Mouse (Mus musculus): Measurements from ENCODE around the gene Pts. TPM values are rescaled to one million over a fixed set of nuclear protein-coding genes. Genes with fewer than 3 reads are reported as not detected.

The Pts gene
- polyA plus RNA-seq, 1 experiment: 52.3 TPM

DNA sequence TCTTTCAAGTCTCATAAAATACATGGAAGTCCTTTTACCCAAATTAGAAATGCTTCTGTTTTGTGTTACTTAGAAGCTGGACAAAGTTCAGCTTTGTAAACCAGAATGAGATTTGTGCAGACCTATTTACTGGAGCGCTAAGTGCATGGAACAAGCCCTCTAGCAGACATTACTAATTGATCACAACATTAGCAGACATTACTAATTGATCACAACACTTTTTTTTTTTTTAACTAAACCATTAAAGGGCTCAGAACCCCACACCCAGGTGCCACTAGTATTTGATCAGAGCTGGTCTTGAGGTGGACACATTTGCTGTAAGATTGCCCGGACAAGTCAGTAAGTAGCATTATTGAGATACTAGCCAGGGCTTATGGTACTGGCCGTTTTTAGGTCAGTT is 5.3 kb upstream of the Pts start:
- Histone ChIP-seq H3K4me1 (ENCODE audit: control insufficient read depth, insufficient read depth, low read length) (peaks cover 29% of the 10 kb centered on the region), H3K27ac (ENCODE audit: insufficient read depth, low read depth, low read length) (peak overlapping the region; percentile 89), H3K4me3 (ENCODE audit: insufficient read depth, low read length) (no peak overlapping the region)
- TF ChIP-seq POLR2A (IDR thresholded peaks at IDR 0.05; ENCODE audit: borderline replicate concordance, low read depth, low read length): no peak

DNA sequence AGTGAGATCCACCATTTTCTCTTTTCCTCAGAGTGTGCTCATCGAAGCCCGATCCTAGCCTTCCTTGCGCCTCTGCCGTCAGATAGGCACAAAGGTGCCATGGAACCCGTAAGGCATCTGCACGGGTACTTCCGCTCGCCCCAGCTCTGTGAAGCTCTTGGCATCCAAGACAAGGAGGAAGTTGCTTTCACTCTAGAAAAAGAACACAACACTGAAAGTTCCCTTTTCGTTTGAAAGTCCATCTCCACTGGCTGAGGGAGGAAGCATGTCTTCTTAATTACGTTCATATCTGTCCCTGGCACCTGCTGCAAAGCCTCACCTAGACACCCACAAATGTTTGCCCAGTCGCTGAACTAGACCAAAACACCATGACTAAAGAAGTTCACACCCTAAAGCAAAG is 4.8 kb upstream of the Pts start:
- Histone ChIP-seq H3K4me1 (ENCODE audit: control insufficient read depth, insufficient read depth, low read length) (peaks cover 26% of the 10 kb centered on the region), H3K4me3 (ENCODE audit: insufficient read depth, low read length) (peak overlapping the region; percentile 9), H3K27ac (ENCODE audit: insufficient read depth, low read depth, low read length) (peak overlapping the region; percentile 89)
- TF ChIP-seq POLR2A (IDR thresholded peaks at IDR 0.05; ENCODE audit: borderline replicate concordance, low read depth, low read length) (no peak), CTCF (IDR thresholded peaks at IDR 0.05; ENCODE audit: low read depth, low read length) (no peak)

GRCm38 (mm10) chr9:50530890-50531289 is 2.4 kb upstream of the Pts start:
- peaks cover 32% of the 10 kb centered on the region for H3K4me1 ChIP-seq (ENCODE audit: control insufficient read depth, insufficient read depth, low read length)

GRCm38 (mm10) chr9:50527860-50528259 is 664 bp downstream of the Pts start:
- TF ChIP-seq CTCF (IDR thresholded peaks at IDR 0.05; ENCODE audit: low read depth, low read length): no peak
- no peak for TF ChIP-seq POLR2A (IDR thresholded peaks at IDR 0.05; ENCODE audit: borderline replicate concordance, low read depth, low read length)
- Histone ChIP-seq H3K4me3 (ENCODE audit: insufficient read depth, low read length) (peak overlapping the region; percentile 95), H3K4me1 (ENCODE audit: control insufficient read depth, insufficient read depth, low read length) (peaks cover 32% of the 10 kb centered on the region), H3K27ac (ENCODE audit: insufficient read depth, low read depth, low read length) (no peak overlapping the region)

More at GRCm38 (mm10) chr9:50530890-50531289, 2.4 kb upstream of the Pts start:
- Histone ChIP-seq H3K4me3 (ENCODE audit: insufficient read depth, low read length) (no peak overlapping the region), H3K27ac (ENCODE audit: insufficient read depth, low read depth, low read length) (no peak overlapping the region)
- no peak for TF ChIP-seq CTCF (IDR thresholded peaks at IDR 0.05; ENCODE audit: low read depth, low read length)
- no peak for TF ChIP-seq POLR2A (IDR thresholded peaks at IDR 0.05; ENCODE audit: borderline replicate concordance, low read depth, low read length)

DNA sequence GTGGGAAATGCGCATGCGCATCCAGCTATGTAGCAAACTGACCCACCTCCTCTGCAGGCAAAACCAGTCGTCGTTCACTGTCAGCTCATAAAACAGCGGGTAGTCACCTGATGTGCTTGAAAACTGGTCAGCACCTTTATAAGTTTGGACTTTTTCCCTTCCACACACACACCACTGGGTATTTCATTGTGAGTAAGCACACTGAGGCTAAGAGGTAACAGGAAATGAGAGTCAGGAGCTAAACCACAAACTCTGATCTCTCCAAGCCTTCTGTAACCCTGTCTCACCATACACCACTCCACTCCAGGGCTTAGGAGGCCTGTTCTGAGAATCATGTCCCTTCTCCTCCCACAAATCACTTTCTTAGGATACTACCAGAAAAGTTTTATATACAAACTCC is 2.9 kb downstream of the Pts start:
- Histone ChIP-seq H3K27ac (ENCODE audit: insufficient read depth, low read depth, low read length) (no peak overlapping the region), H3K4me3 (ENCODE audit: insufficient read depth, low read length) (no peak overlapping the region), H3K4me1 (ENCODE audit: control insufficient read depth, insufficient read depth, low read length) (peaks cover 29% of the 10 kb centered on the region)
- TF ChIP-seq POLR2A (IDR thresholded peaks at IDR 0.05; ENCODE audit: borderline replicate concordance, low read depth, low read length) (no peak), CTCF (IDR thresholded peaks at IDR 0.05; ENCODE audit: low read depth, low read length) (no peak)

GRCm38 (mm10) chr9:50524936-50525335 is 3.6 kb downstream of the Pts start:
- no peak for TF ChIP-seq POLR2A (IDR thresholded peaks at IDR 0.05; ENCODE audit: borderline replicate concordance, low read depth, low read length)
- TF ChIP-seq CTCF (IDR thresholded peaks at IDR 0.05; ENCODE audit: low read depth, low read length): no peak
- H3K4me3 ChIP-seq (ENCODE audit: insufficient read depth, low read length): no peak overlapping the region
- H3K4me1 ChIP-seq (ENCODE audit: control insufficient read depth, insufficient read depth, low read length): peaks cover 29% of the 10 kb centered on the region
- no peak overlapping the region for H3K27ac ChIP-seq (ENCODE audit: insufficient read depth, low read depth, low read length)

- H3K27ac ChIP-seq (ENCODE audit: insufficient read depth, low read depth, low read length): no peak overlapping the region
- no peak for TF ChIP-seq POLR2A (IDR thresholded peaks at IDR 0.05; ENCODE audit: borderline replicate concordance, low read depth, low read length)
- no peak for TF ChIP-seq CTCF (IDR thresholded peaks at IDR 0.05; ENCODE audit: low read depth, low read length)
- peaks cover 18% of the 10 kb centered on the region for H3K4me1 ChIP-seq (ENCODE audit: control insufficient read depth, insufficient read depth, low read length)
- H3K4me3 ChIP-seq (ENCODE audit: insufficient read depth, low read length): no peak overlapping the region
Observed at GRCm38 (mm10) chr9:50522574-50522973, 6.0 kb downstream of the Pts start.

GRCm38 (mm10) chr9:50521562-50521961 is 7.0 kb downstream of the Pts start:
- Histone ChIP-seq H3K4me1 (ENCODE audit: control insufficient read depth, insufficient read depth, low read length) (peaks cover 14% of the 10 kb centered on the region), H3K4me3 (ENCODE audit: insufficient read depth, low read length) (no peak overlapping the region), H3K27ac (ENCODE audit: insufficient read depth, low read depth, low read length) (no peak overlapping the region)
- TF ChIP-seq CTCF (IDR thresholded peaks at IDR 0.05; ENCODE audit: low read depth, low read length) (no peak), POLR2A (IDR thresholded peaks at IDR 0.05; ENCODE audit: borderline replicate concordance, low read depth, low read length) (no peak)

DNA sequence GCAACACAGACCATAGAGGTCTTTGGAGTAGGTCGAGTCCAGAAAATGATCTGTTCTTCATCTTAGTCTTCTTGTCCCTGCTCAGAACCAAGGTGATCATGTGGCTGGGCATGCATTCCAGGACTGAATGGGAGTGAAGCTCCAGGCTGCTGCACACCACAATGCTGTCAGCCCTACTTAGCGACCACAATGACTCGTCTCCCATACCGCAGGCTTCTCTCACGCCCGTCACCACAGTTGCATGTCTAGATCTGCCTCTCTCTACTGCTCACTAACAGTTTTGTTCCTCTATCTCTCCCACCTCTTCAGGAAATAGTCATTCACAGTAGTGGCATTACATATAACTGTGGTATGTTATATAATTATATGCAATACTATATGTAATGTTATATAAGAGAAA is 7.8 kb downstream of the Pts start:
- H3K4me1 ChIP-seq (ENCODE audit: control insufficient read depth, insufficient read depth, low read length): peaks cover 12% of the 10 kb centered on the region
- TF ChIP-seq POLR2A (IDR thresholded peaks at IDR 0.05; ENCODE audit: borderline replicate concordance, low read depth, low read length) (no peak), CTCF (IDR thresholded peaks at IDR 0.05; ENCODE audit: low read depth, low read length) (no peak)
- no peak overlapping the region for H3K27ac ChIP-seq (ENCODE audit: insufficient read depth, low read depth, low read length)
- H3K4me3 ChIP-seq (ENCODE audit: insufficient read depth, low read length): no peak overlapping the region

- peaks cover 9% of the 10 kb centered on the region for H3K4me1 ChIP-seq (ENCODE audit: control insufficient read depth, insufficient read depth, low read length)
- TF ChIP-seq CTCF (IDR thresholded peaks at IDR 0.05; ENCODE audit: low read depth, low read length): 0 out of 2 replicates have a peak, but pooled peaks have one; percentile 21
- TF ChIP-seq POLR2A (IDR thresholded peaks at IDR 0.05; ENCODE audit: borderline replicate concordance, low read depth, low read length): no peak
- H3K27ac ChIP-seq (ENCODE audit: insufficient read depth, low read depth, low read length): no peak overlapping the region
- H3K4me3 ChIP-seq (ENCODE audit: insufficient read depth, low read length): no peak overlapping the region
Observed at GRCm38 (mm10) chr9:50518781-50519180, 9.7 kb downstream of the Pts start.

- H3K4me1 ChIP-seq (ENCODE audit: control insufficient read depth, insufficient read depth, low read length): peaks cover 8% of the 10 kb centered on the region
- no peak overlapping the region for H3K4me3 ChIP-seq (ENCODE audit: insufficient read depth, low read length)
- TF ChIP-seq CTCF (IDR thresholded peaks at IDR 0.05; ENCODE audit: low read depth, low read length): no peak
- no peak for TF ChIP-seq POLR2A (IDR thresholded peaks at IDR 0.05; ENCODE audit: borderline replicate concordance, low read depth, low read length)
- no peak overlapping the region for H3K27ac ChIP-seq (ENCODE audit: insufficient read depth, low read depth, low read length)
Observed at GRCm38 (mm10) chr9:50515462-50515861, 13.1 kb downstream of the Pts start.
